Mouse (Mus musculus) erythroblast, embryonic 14.5 days (primary cell): ENCODE data around the gene Prkcz. TPM values are rescaled to one million over a fixed set of nuclear protein-coding genes. Genes with fewer than 3 reads are reported as not detected.

Experiments used
- H3K27me3 ChIP-seq: 2 replicates; pipeline ENCODE4 v1.6.1; 2012; ENCODE audit warnings: inconsistent platforms; ENCODE audit not compliant: control insufficient read depth
- H3K36me3 ChIP-seq: 2 replicates; pipeline ENCODE4 v1.6.1; 2012; ENCODE audit warnings: mild to moderate bottlenecking, inconsistent platforms; ENCODE audit not compliant: control insufficient read depth
- H3K4me1 ChIP-seq: 2 replicates; pipeline ENCODE4 v1.6.1; 2012; ENCODE audit warnings: inconsistent platforms; ENCODE audit not compliant: control insufficient read depth
- H3K4me3 ChIP-seq: replicated peaks from 2 replicates; pipeline ENCODE3; 2012; ENCODE audit warnings: moderate library complexity, mild to moderate bottlenecking, inconsistent platforms
- H3K9me3 ChIP-seq: 2 replicates; pipeline ENCODE4 v1.6.1; 2012; ENCODE audit warnings: low read length, inconsistent platforms, mixed read lengths; ENCODE audit not compliant: control insufficient read depth
- GATA1 ChIP-seq: IDR thresholded peaks from 2 replicates; pipeline ENCODE4 v1.6.1; 2012; ENCODE audit warnings: low read length, inconsistent platforms, mixed read lengths
- TAL1 ChIP-seq: IDR thresholded peaks from 3 replicates; pipeline ENCODE4 v1.6.1; 2012; ENCODE audit warnings: low read length, inconsistent platforms, mixed read lengths
- polyA plus RNA-seq: library from polyadenylated mRNA; stranded (reverse); fragments of >175 nt; gene quantifications from 2 replicates; pipeline ENCODE4 v1.2.3, GENCODE M21; 2012

Gene Prkcz
- polyA plus RNA-seq, 1 experiment, result 0.02 TPM

DNA sequence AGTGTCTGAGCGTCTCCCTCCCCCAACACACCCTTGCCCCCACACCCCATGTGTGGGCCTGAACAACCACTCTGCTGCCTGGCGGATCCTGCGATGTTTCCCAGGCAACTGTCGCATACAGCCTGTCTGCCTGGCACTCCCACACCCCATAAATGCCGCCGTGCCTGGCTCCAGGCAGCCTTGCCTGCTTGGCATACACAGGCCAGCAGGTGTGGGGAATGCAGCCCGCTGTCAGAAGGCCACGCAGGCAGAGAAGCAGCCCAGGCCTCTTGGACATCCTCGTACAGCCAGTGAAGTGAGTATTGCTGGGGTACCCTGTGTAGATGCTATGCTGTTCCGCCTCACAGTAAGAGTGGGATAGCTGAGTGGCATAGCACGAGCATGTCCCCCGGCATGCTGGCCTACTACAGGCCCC is 114.5 kb downstream of the Prkcz start:
- H3K4me1 ChIP-seq, result peaks cover 22% of the 10 kb centered on the region
- no peaks in the 10 kb centered on the region for H3K9me3 ChIP-seq
- H3K36me3 ChIP-seq, result no peaks in the 10 kb centered on the region
- no peaks in the 10 kb centered on the region for H3K27me3 ChIP-seq
- no peak for TF ChIP-seq GATA1
- TF ChIP-seq TAL1, result no peak
- no peak overlapping the region for H3K4me3 ChIP-seq

DNA sequence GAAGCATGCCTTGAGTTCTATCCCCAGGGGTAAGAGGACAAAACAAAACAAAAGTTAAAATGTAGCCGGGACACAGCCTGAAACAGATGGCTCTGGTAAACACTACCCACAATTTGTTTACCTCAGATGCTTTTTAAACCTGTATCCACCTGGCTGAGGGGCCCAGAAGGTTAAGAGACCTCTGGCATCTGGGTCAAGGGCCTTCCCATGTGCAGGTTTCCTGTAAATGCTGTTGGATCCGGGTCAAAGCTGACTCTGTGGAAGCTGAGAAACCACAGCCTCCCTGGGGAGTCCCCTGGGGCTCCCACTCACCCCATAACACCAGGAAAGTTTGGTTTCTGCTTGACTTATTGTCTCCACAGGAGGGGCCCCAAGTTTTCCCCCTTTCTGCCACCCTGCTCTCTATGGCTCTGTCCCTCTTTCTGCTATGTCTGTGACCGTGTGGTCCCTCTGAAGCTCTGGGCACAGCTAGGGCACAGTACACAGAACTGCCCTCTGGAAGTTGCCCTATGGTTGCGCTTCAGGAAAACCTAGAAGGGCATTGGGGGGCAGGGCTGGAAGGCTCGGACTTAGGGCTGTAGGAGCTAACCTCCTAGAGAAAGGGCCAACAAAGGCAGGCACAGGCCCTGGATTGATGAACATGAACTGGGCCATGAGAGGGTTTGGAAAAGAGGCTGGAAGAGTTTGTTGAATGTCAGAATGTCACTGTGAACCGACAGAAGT is 115.2 kb downstream of the Prkcz start:
- no peaks in the 10 kb centered on the region for H3K9me3 ChIP-seq
- no peaks in the 10 kb centered on the region for H3K27me3 ChIP-seq
- no peak for TF ChIP-seq TAL1
- no peak for TF ChIP-seq GATA1
- H3K4me1 ChIP-seq, result peaks cover 22% of the 10 kb centered on the region
- H3K4me3 ChIP-seq, result no peak overlapping the region
- no peaks in the 10 kb centered on the region for H3K36me3 ChIP-seq

DNA sequence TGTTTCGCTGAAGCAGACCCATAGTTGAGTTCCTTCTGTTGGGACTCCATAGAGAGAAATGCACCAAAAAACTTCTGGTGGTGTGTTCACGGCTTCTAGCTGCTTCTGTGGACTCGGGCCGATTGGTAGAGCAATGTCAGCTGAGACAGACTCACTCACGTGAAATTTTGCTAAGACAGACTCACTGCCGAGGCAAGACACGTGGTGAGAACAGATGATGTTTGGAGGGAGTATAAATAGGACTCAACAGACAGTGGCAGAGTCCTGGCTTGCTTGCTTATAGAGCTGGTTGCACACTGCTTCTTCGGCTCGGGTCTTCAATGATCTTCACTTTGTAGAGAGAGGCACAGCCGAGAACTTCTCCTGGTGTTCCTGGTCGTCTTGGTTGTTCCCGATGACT is 117.9 kb downstream of the Prkcz start:
- Histone ChIP-seq H3K27me3 (no peaks in the 10 kb centered on the region), H3K4me1 (no peaks in the 10 kb centered on the region), H3K36me3 (no peaks in the 10 kb centered on the region), H3K9me3 (no peaks in the 10 kb centered on the region), H3K4me3 (no peak overlapping the region)
- TF ChIP-seq GATA1, result no peak
- TF ChIP-seq TAL1, result no peak

DNA sequence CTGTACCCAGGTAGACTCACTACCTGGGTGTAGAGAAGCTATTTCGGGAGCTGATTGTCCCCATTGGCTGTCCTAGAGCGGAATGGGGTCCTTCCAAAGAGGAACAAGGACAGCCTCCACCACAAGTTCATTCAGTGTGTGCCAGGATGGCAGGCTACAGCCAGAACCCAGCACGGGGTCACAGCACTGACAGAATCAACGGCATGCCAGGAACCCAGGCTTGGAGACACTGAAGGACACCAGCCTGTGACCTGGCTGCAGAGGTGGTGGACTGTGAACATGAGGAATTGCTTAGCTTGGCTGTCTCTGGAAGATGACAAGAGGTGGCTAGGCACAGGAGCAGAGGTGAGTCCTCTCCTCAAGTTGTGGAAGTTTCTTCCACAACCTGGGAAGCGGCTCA is 118.9 kb downstream of the Prkcz start:
- H3K4me3 ChIP-seq, result no peak overlapping the region
- no peak for TF ChIP-seq TAL1
- TF ChIP-seq GATA1, result no peak
- H3K27me3 ChIP-seq, result no peaks in the 10 kb centered on the region
- no peaks in the 10 kb centered on the region for H3K4me1 ChIP-seq
- H3K36me3 ChIP-seq, result no peaks in the 10 kb centered on the region
- no peaks in the 10 kb centered on the region for H3K9me3 ChIP-seq

DNA sequence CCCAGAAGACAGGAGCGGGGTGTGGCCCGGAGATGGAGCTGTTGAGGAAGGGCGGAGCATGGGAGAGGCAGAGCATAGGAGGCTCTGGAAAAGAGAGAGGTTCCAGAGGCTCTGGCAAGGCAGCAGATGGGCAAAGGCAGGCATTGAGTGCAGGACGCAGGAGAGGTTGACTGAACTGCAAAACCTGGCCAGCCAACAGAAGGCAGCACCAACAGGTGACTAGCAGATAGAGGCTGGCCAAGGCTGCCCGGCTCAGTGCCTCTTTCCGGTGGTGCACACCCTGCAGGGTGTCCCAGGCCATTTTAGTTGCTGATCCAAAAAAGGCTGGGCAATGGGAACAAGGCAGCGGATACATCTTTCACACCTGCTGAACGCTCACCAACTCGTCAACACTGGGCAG is 119.4 kb downstream of the Prkcz start:
- TF ChIP-seq TAL1 (no peak), GATA1 (no peak)
- Histone ChIP-seq H3K9me3 (no peaks in the 10 kb centered on the region), H3K27me3 (no peaks in the 10 kb centered on the region; the same call in 1 of the 2 replicates), H3K4me3 (no peak overlapping the region), H3K36me3 (no peaks in the 10 kb centered on the region), H3K4me1 (no peaks in the 10 kb centered on the region)

DNA sequence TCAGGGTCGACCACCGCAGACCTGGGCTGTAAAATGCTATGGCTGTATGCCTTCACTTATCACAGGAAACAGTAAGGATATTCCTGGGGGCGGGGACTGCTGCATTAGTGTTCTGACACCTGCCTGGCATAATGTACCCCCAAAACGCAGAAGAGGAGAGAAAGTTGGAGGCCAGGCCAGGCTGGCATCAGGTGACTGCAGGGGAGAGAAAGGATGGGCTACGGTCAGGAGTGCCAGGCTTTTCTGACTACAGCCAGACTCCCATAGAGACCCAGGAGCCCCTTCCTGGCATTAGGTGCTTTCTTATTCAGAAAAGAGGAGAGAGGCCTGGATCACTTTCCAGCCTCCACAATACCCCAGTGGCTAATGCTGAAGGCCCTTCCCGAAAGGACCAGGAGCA is 121.7 kb downstream of the Prkcz start:
- Histone ChIP-seq H3K4me1 (no peaks in the 10 kb centered on the region; the same call in 1 of the 2 replicates), H3K4me3 (no peak overlapping the region), H3K9me3 (no peaks in the 10 kb centered on the region), H3K36me3 (no peaks in the 10 kb centered on the region), H3K27me3 (no peaks in the 10 kb centered on the region; the same call in 1 of the 2 replicates)
- TF ChIP-seq GATA1, result no peak

DNA sequence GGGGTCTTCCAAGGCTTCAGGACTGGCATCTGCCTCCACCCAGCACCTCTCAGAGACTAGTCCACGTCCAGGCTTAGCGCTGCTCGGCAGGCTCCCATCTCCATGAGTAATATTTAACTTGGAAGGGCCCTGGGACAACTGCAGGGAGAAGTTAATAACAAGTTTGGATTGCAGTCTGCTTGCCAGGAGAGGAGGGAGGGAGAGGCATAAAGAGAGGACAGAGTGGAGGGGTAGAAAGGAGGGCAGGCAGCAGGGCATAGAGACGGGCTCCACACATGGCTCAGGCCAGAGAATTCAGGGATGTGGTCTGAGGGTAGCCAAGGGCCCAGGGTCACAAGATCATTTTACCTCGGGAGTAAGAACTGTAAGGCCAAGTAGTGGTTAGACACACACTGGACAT is 122.9 kb downstream of the Prkcz start:
- no peaks in the 10 kb centered on the region for H3K9me3 ChIP-seq
- peaks cover 2% of the 10 kb centered on the region; the same call in 1 of the 2 replicates for H3K27me3 ChIP-seq
- H3K4me3 ChIP-seq, result no peak overlapping the region
- H3K36me3 ChIP-seq, result no peaks in the 10 kb centered on the region
- TF ChIP-seq GATA1, result no peak
- no peak for TF ChIP-seq TAL1
- H3K4me1 ChIP-seq, result no peaks in the 10 kb centered on the region; the same call in 1 of the 2 replicates

DNA sequence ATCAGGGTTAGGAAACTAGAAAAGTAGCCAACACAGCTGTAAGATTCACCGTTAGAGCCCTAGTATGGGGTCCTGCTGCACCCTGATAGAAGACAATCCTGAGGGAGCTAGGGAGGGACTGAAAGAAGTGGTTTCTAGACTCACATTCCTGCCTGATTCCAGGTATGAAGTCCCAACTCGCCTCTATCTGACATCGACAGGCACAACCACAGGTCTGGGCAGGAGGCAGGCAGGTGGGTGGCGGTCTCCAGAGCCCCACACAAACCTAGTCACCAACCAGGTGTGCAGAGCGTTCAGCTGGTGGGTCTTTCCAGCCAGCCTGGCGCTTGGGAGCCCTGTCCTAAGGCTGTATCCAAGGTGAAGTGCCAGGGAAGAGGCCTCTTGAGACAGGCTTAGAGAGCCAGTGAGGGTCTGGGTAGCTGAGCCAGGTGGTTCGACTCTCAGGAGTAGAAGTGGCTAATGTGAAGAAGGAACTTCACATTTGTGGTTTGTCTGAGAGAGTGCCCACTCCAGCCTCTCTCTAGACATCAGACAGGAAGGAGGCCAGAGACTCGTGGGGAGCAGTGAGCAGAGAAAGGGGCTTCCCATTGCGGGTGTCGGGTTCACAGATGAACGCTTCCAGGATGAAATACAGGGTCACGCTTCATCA is 124.3 kb downstream of the Prkcz start:
- no peaks in the 10 kb centered on the region for H3K36me3 ChIP-seq
- H3K27me3 ChIP-seq, result peaks cover 2% of the 10 kb centered on the region; the same call in 1 of the 2 replicates
- no peaks in the 10 kb centered on the region; the same call in 1 of the 2 replicates for H3K4me1 ChIP-seq
- H3K4me3 ChIP-seq, result no peak overlapping the region
- no peak for TF ChIP-seq GATA1
- no peak for TF ChIP-seq TAL1
- H3K9me3 ChIP-seq, result no peaks in the 10 kb centered on the region

DNA sequence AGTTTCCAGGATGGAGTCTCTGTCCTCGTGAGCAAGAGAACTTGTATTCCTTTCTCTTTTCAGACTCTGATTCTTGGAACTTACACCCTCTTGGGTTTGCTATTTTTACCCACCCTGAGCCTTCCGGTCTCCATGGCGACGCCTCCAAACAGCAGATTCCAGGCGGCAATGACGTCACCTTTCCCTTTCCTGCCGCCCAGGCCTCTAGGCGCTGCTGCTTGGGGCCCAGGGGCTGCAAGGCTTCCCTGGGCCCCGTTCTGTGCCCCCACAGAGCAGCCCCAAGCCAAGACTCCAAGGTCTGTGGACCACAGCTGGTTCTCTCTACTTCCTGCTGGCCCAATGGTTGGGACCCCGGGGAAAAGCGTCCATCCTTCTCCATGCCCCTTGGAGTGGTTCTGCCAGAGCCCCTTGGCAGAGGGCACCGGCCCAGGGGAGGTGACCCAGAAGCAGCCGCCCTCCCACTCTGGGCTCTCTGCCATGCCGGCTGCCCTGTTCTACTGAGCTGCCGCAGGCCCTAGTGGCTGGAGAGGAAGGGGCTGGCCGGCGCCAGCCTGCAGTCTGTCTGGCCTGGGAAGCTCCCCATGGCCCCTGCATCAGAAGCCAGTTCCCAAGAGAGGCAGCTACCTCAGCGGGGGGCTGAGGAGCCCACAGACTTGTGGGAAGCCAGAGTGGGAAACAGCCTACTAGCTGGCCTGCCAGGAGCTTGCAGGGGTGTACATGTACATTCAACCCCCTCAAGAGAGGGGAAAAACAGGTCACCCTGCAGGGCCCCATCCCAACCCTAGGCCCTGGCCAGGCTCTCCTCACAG is 125.6 kb downstream of the Prkcz start:
- TF ChIP-seq GATA1, result no peak
- TF ChIP-seq TAL1, result no peak
- peaks cover 2% of the 10 kb centered on the region; the same call in 1 of the 2 replicates for H3K27me3 ChIP-seq
- no peaks in the 10 kb centered on the region for H3K9me3 ChIP-seq
- H3K36me3 ChIP-seq, result no peaks in the 10 kb centered on the region
- H3K4me1 ChIP-seq, result no peaks in the 10 kb centered on the region; the same call in 1 of the 2 replicates
- no peak overlapping the region for H3K4me3 ChIP-seq
